Mouse (Mus musculus) midbrain, embryonic 15.5 days (tissue): ENCODE data around the gene Calr. TPM values are rescaled to one million over a fixed set of nuclear protein-coding genes. Genes with fewer than 3 reads are reported as not detected.
"Not testable (repeated sequence)": the region's sequence is repeated elsewhere in the genome, so short reads cannot be mapped to it uniquely, and the experiment has no call there.

Experiments
- ATAC-seq: fragments of 200-750 bp; cut with Nextera tagmentation; replicated peaks from 2 replicates; pipeline ENCODE4 v1.8.0; 2017; ENCODE audit warnings: moderate TSS enrichment
- H3K27ac ChIP-seq: fragments of 300-500 bp; sonication (generic); 2 replicates; pipeline ENCODE4 v1.5.1; 2015; ENCODE audit warnings: mild to moderate bottlenecking, inconsistent platforms
- H3K27me3 ChIP-seq: fragments of 300-500 bp; sonication (generic); replicated peaks from 2 replicates; pipeline ENCODE4 v1.6.1; 2015; ENCODE audit warnings: inconsistent platforms
- H3K36me3 ChIP-seq: fragments of 300-500 bp; sonication (generic); replicated peaks from 2 replicates; pipeline ENCODE4 v1.6.1; 2015; ENCODE audit warnings: inconsistent platforms
- H3K4me1 ChIP-seq: fragments of 300-500 bp; sonication (generic); 2 replicates; pipeline ENCODE4 v1.6.1; 2015; ENCODE audit warnings: inconsistent platforms
- H3K4me2 ChIP-seq: fragments of 300-500 bp; sonication (generic); 2 replicates; pipeline ENCODE4 v1.6.1; 2015; ENCODE audit warnings: inconsistent platforms, mild to moderate bottlenecking, moderate library complexity
- H3K4me3 ChIP-seq: fragments of 300-500 bp; sonication (generic); 2 replicates; pipeline ENCODE4 v1.5.1; 2015; ENCODE audit warnings: mild to moderate bottlenecking, inconsistent platforms
- H3K9ac ChIP-seq: fragments of 300-500 bp; sonication (generic); 2 replicates; pipeline ENCODE4 v1.6.1; 2015; ENCODE audit warnings: mild to moderate bottlenecking, inconsistent platforms
- H3K9me3 ChIP-seq: fragments of 300-500 bp; sonication (generic); 2 replicates; pipeline ENCODE4 v1.6.1; 2016; ENCODE audit warnings: inconsistent platforms
- WGBS: fragments of 180-500 bp; shearing (Covaris S2); methylation state at CpG from one replicate; pipeline ENCODE4 v1.1.7; 2015; ENCODE audit warnings: mixed read lengths; 5-methylcytosine and 5-hydroxymethylcytosine counted together
- polyA plus RNA-seq: library from polyadenylated mRNA; unstranded; fragments of >200 nt; fragmentation: Nextera tagmentation; extraction: Ambion mirVana; gene quantifications from 2 replicates; pipeline ENCODE4 v1.2.1, GENCODE M21; 2015

Calr gene
- polyA plus RNA-seq, 1 experiment from 2014 or later: 669 TPM

DNA sequence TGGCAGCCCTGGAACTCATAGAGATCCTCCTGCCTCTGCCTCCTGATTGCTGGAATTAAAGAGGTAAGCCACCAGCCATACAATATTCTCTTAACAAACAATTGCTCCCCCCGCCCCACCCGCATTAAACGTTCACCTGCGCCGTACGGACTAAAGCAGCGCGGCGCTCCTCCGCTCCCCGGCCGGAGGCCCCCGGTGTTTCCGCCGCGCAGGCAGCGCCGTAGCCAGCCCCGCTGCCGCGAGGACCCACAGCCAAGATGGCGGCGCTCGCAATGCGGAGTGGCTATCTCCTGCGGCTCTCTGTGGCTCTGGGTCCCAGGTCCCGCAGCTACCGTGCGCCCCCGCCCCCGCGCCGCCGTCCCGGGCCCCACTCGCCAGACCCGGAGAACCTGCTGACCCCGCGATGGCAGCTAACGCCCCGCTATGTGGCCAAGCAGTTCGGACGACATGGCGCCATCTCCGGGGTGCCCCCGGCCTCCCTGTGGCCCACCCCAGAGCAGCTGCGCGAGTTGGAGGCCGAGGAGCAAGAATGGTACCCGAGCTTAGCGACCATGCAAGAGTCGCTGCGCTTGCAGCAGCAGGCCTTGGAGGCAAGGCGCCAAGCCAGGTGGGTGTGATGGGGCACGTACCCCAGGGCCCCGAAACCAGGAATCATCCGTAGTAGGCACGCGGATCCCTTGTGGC, 14.6 kb downstream of the Calr start:
- Histone ChIP-seq H3K9ac (peak overlapping the region; percentile 83), H3K27me3 (no peaks in the 10 kb centered on the region), H3K27ac (peak overlapping the region; percentile 87), H3K36me3 (peaks cover 30% of the 10 kb centered on the region), H3K9me3 (no peaks in the 10 kb centered on the region), H3K4me1 (peaks cover 12% of the 10 kb centered on the region), H3K4me2 (peak overlapping the region; percentile 62), H3K4me3 (peak overlapping the region; percentile 58)
- under 1% methylated on average over 58 of the region's 59 CpGs for WGBS
- peak; percentile 81 for ATAC-seq

DNA sequence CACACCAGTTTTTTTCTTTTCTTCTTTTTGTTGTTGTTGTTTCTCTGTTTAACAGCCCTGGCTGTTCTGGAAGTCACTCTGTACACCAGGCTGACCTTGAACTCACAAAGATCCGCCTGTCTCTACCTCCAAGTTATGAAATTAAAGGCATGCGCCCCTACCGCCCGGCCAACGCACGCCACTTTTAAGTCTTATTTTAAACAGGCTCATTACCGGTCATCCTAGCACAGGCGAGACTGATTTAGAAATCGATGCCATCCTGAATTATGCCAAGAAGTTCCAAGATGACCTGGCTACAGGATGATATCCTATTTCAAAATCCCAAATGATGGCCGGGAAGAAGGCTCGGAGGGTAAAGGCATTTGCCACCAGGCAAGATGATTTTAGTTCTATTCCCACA, 15.2 kb downstream of the Calr start, which contains the start of gene Gadd45gip1:
TSS of gene Gadd45gip1 (plus strand) at position 33 of the 400 bp plus-strand sequence.
- peaks cover 24% of the 10 kb centered on the region for H3K36me3 ChIP-seq
- H3K4me3 ChIP-seq: peak within 1 kb of the TSS; percentile 58
- no peaks in the 10 kb centered on the region for H3K27me3 ChIP-seq
- no peaks in the 10 kb centered on the region for H3K9me3 ChIP-seq
- peaks cover 12% of the 10 kb centered on the region for H3K4me1 ChIP-seq
- WGBS: 77% methylated on average over 11 of the region's 11 CpGs
- peak within 1 kb of the TSS; percentile 83 for H3K9ac ChIP-seq
- H3K4me2 ChIP-seq: peak within 1 kb of the TSS; percentile 62
- ATAC-seq: no peak
- peak within 1 kb of the TSS; percentile 87 for H3K27ac ChIP-seq

DNA sequence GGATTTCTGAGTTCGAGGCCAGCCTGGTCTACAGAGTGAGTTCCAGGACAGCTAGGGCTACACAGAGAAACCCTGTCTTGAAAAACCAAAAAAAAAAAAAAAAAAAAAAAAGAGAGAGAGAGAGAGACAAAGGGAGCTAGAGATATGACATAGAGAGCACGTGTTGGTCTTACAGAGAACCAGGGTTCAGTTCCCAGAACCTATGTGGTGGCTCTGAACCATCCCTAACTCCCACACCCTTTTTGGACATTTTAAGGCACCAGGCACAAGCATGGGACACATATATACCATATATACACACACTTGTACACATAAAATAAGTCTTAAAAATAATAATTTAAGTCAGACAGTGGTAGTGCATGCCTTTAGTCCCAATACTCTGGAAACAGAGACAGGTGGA, 20.2 kb downstream of the Calr start:
- not testable (repeated sequence) for H3K4me1 ChIP-seq, ATAC-seq, H3K36me3 ChIP-seq, H3K9ac ChIP-seq, H3K27ac ChIP-seq, H3K4me3 ChIP-seq, H3K4me2 ChIP-seq, H3K27me3 ChIP-seq, H3K9me3 ChIP-seq
- WGBS: 82% methylated on average over 2 of the region's 2 CpGs

DNA sequence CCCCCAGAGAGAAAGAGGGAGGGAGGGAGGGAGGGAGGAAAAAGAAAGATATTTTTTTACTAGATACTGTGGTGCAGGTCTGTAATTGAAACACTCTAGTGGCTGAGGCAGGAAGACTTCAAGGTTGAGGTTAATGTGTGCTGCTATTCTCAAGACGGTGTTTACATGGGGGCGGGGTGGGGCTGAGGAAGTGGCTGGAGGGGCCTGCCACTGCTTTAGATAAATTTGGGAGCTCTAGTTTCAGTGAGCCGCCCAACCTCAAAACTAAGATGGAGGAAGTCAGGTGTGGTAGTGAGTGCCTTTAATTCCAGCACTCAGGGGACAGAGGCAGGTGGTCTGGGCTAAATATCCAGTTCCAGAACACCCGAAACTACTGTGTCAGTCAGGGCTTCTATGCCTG, 21.1 kb downstream of the Calr start:
- Histone ChIP-seq H3K36me3 (no peaks in the 10 kb centered on the region), H3K27me3 (no peaks in the 10 kb centered on the region; the same call in 1 of the 2 replicates), H3K4me3 (no peak overlapping the region), H3K9me3 (no peaks in the 10 kb centered on the region), H3K4me1 (peaks cover 8% of the 10 kb centered on the region), H3K27ac (no peak overlapping the region), H3K4me2 (no peak overlapping the region), H3K9ac (no peak overlapping the region)
- ATAC-seq: no peak
- WGBS: 85% methylated on average over 4 of the region's 4 CpGs

DNA sequence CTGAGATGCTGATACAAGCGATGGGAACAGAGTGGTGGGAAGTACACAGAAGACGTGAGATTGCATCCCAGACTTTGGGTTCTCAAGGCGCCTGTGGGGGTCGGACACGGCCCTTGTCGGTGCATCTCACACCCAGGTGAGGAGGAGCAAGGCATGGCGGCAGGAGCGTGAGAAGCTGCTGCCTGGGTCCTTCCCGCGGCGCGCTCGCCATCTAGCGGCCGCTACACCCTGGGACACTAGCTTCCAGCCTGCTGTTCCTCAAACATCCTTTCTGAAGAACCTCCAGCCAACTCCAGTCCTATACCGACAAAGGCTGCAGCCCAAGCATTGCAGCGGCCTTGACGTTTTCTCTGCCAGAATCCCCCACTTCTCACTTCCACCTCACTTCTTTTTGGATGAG, 23.1 kb downstream of the Calr start:
- H3K27me3 ChIP-seq: no peaks in the 10 kb centered on the region; the same call in 1 of the 2 replicates
- ATAC-seq: peak; percentile 90
- H3K4me3 ChIP-seq: peak overlapping the region; percentile 30
- no peak overlapping the region for H3K27ac ChIP-seq
- peak overlapping the region; percentile 54 for H3K4me2 ChIP-seq
- peak overlapping the region; percentile 39 for H3K9ac ChIP-seq
- under 1% methylated on average over 18 of the region's 18 CpGs for WGBS
- H3K36me3 ChIP-seq: no peaks in the 10 kb centered on the region
- no peaks in the 10 kb centered on the region for H3K9me3 ChIP-seq
- peaks cover 8% of the 10 kb centered on the region for H3K4me1 ChIP-seq

DNA sequence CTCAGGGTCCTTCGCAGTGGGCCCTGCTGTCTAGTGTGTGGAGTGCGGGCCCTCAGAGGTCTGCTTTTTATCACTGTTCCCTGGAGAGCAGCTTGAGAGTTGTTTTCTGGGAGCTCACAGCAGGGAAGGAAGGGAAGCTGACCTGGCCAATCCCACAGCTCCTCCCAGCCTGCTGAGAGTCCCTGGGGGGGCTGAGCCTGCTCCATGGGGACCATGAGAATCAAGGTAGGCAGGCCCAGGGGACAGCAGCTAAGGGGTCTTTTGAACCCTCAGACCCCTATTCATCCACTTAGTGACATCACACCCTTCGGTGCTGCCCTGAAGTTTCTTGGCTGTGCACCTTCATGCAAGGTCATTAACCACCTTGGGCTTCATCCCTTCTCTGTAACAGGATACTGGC, 24.0 kb downstream of the Calr start, which contains the start of gene Dand5:
TSS of gene Dand5 (minus strand) at position 101 of the 400 bp plus-strand sequence.
- Histone ChIP-seq H3K4me1 (peaks cover 8% of the 10 kb centered on the region), H3K4me2 (peak within 1 kb of the TSS; percentile 54), H3K4me3 (peak within 1 kb of the TSS; percentile 30), H3K9ac (peak within 1 kb of the TSS; percentile 39), H3K36me3 (no peaks in the 10 kb centered on the region), H3K27me3 (no peaks in the 10 kb centered on the region; the same call in 1 of the 2 replicates), H3K27ac (no peak within 1 kb of the TSS), H3K9me3 (no peaks in the 10 kb centered on the region)
- ATAC-seq: no peak
- 27% methylated on average over 3 of the region's 3 CpGs for WGBS

DNA sequence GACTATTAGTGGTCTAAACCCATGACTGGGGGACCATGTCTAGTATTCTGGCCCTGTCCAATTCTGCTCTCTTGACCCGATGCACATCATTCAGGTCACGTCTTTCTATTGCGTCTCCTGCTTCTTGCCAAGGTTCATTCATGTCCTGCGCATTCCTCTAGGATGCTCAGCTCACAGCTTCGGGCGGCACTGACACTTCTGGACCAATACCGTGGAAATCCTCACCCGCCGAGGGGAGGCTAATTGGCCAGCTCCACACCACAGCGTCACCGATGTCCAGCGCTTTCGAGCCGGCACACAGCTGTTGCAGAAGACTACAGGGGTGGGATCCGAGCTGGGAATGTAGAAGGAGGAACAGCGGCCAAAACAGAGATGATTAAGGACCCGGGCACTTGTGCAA, 30.6 kb downstream of the Calr start:
- 79% methylated on average over 17 of the region's 17 CpGs for WGBS
- no peaks in the 10 kb centered on the region for H3K9me3 ChIP-seq
- H3K27ac ChIP-seq: no peak overlapping the region

DNA sequence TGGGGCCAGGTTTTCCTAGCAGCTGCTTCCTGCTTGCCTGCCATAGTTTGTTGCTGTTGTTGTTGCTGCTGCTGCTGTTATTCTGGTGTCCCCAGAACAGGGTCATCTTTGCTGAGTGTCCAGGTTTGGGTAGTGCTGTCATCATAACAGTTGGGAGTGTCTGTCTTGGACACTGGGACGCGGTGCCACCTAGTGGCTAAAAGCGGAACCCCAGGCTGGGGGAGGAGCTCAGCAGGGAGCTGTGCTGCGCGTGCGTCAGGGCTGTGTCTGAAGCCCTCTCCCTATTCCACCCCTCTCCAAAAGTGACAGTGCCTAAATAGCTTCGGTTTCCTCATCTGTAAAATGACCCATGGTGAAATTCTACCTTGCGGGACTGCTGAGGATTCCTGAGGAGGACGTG, 31.2 kb downstream of the Calr start:
- peak; percentile 18 for ATAC-seq
- H3K9ac ChIP-seq: no peak overlapping the region

More for the DNA sequence above, 30.6 kb downstream of the Calr start:
- Histone ChIP-seq H3K9ac (no peak overlapping the region), H3K36me3 (no peaks in the 10 kb centered on the region), H3K4me1 (peaks cover 17% of the 10 kb centered on the region), H3K27me3 (peaks cover 14% of the 10 kb centered on the region), H3K4me2 (no peak overlapping the region), H3K4me3 (no peak overlapping the region)
- no peak for ATAC-seq

DNA sequence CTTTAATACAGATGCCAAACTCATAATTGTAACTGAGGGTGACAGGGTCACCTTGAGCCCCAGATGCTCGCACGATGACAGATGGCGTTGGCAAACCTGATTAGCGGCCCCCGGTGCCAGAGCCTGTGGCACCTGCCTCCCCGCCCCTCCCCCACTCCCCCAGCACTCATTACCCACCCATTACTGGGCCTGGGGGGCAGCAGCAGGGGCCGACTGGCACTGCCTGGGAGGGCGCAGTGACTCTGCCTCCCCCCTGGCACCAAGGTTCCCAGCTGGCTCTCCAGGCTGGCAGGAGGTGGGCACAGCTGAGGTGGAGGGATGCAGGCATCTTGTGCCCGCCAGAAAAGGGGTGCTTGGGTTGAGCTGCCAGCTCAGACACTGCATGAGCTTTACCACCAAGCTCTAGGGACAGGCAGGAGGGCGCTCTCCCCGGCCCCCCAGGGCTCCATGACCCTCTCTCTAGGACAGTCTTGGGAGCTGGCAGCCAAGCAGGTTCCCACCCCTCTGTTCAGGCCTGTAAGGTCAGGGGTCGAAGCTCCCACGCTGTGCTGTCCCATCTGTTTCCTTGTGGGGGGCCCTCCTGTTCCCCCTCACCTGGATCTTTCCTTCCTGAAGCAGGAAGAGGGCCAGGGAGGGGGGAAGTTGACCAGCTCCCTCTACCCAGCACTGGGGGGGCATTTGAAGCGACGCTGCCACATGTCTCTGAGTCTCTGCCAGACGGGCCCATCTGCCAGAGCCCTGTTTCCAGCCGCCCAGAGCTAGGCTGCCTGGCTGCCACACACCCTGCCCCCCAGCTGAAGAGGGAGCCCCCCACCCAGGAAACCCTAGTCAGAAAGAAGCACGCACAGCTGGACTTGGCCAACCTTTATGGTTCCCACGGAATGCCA, 31.9 kb downstream of the Calr start:
- 37% methylated on average over 19 of the region's 19 CpGs for WGBS
- no peak overlapping the region for H3K4me3 ChIP-seq
- peak overlapping the region; percentile 58 for H3K27ac ChIP-seq
- H3K27me3 ChIP-seq: peaks cover 14% of the 10 kb centered on the region
- peak; percentile 43 for ATAC-seq
- H3K4me1 ChIP-seq: peaks cover 22% of the 10 kb centered on the region
- no peak overlapping the region for H3K4me2 ChIP-seq
- no peaks in the 10 kb centered on the region for H3K9me3 ChIP-seq
- 0 out of 2 replicates have a peak overlapping the region, but pooled peaks have one; percentile 6 for H3K9ac ChIP-seq
- H3K36me3 ChIP-seq: no peaks in the 10 kb centered on the region

More for the DNA sequence above, 31.2 kb downstream of the Calr start:
- H3K27ac ChIP-seq: peak overlapping the region; percentile 58
- H3K4me2 ChIP-seq: no peak overlapping the region
- peaks cover 22% of the 10 kb centered on the region for H3K4me1 ChIP-seq
- H3K9me3 ChIP-seq: no peaks in the 10 kb centered on the region
- peaks cover 14% of the 10 kb centered on the region for H3K27me3 ChIP-seq
- H3K4me3 ChIP-seq: no peak overlapping the region
- H3K36me3 ChIP-seq: no peaks in the 10 kb centered on the region
- 11% methylated on average over 9 of the region's 9 CpGs for WGBS

DNA sequence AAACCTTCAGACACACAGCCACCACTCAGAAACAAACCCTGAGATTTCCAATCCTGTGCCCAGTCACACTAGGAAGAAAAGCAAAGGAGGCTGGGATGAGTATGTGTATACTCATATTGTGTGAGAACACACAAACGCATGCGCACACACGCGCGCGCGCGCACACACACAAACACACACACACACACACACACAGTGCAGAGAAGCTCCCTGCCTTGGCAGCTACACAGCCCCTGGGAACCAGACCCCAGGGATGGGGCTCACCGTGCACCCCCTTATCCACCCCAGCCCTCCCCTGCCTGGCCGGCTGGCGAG, 32.5 kb downstream of the Calr start:
- ATAC-seq: peak; percentile 15
- H3K9me3 ChIP-seq: no peaks in the 10 kb centered on the region
- 73% methylated on average over 11 of the region's 11 CpGs for WGBS
- peaks cover 19% of the 10 kb centered on the region for H3K27me3 ChIP-seq
- H3K4me2 ChIP-seq: no peak overlapping the region
- H3K4me1 ChIP-seq: peaks cover 26% of the 10 kb centered on the region
- no peak overlapping the region for H3K4me3 ChIP-seq
- peak overlapping the region; percentile 56; the same call in 1 of the 2 replicates for H3K27ac ChIP-seq
- 0 out of 2 replicates have a peak overlapping the region, but pooled peaks have one; percentile 6 for H3K9ac ChIP-seq
- H3K36me3 ChIP-seq: no peaks in the 10 kb centered on the region

DNA sequence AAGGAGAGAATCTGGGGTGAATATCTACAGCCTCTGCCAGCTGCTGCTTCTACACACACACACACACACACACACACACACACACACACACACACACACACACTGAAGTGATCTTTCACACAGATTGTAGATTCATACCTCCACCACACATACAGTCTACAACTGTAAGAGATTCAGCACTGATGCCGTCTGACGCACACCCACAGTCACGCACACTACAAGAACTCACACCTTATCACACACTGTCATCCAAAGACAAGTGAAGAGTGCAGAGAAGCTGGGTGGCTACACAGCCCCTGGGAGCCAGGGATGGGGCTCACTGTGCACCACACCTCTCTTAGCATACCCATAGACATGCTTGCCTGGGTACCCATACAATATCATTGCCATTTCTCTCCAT, 32.9 kb downstream of the Calr start:
- no peaks in the 10 kb centered on the region for H3K9me3 ChIP-seq
- WGBS: 93% methylated on average over 3 of the region's 3 CpGs
- H3K9ac ChIP-seq: no peak overlapping the region
- no peak overlapping the region for H3K4me3 ChIP-seq
- H3K27me3 ChIP-seq: peaks cover 23% of the 10 kb centered on the region
- peaks cover 26% of the 10 kb centered on the region for H3K4me1 ChIP-seq
- H3K36me3 ChIP-seq: no peaks in the 10 kb centered on the region
- no peak overlapping the region for H3K4me2 ChIP-seq
- no peak for ATAC-seq
- peak overlapping the region; percentile 56; the same call in 1 of the 2 replicates for H3K27ac ChIP-seq

DNA sequence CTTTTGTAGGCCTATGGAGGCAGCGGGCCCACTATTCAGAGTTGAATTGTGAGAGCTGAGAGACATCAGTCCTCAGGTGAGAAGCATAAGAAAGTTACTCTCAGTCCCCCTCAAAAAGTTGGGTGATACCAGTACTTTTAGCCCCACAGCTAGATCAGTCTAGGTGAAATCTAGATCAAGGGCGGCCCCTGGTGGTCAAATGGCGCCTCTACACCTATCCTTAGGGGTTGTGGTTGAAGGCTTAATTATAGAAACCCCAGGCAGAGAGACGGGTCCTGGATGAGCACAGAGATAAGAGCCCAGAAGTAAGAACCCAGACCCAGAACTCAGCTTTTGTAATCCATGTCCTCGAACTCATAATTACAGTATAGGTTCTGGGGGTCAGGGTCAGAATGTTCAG, 33.7 kb downstream of the Calr start:
- Histone ChIP-seq H3K4me2 (no peak overlapping the region), H3K36me3 (no peaks in the 10 kb centered on the region), H3K4me1 (peaks cover 26% of the 10 kb centered on the region), H3K27ac (peak overlapping the region; percentile 42; the same call in 1 of the 2 replicates), H3K4me3 (no peak overlapping the region), H3K27me3 (peaks cover 27% of the 10 kb centered on the region), H3K9ac (no peak overlapping the region), H3K9me3 (no peaks in the 10 kb centered on the region)
- no peak for ATAC-seq
- WGBS: under 1% methylated on average over 5 of the region's 5 CpGs
